ENCODE assay signal across 30 mouse cellular contexts in the genomic region with DNA sequence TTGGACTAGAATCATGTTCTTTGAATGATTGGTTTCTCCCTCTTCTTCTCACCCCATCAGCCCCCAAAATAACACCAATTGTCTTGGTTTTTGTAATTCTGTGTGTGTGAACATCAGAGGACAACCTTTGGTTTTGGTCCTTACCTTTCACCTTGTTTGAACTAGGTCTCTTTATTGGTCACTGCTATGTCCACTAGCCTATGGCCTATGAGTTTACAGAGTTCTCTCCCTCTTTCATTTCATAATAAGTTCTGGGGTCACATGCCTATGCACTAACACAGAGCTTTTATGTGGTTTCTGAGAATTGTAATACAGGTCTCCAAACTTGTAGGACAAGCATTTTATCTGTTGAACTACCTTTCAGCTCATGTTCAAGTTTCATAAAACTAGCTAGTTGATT.
"Had no signal": no experiment of that assay in that cellular context is flagged by ENCODE, and none has a peak within 500 bp of the region (broad histone marks: within the 10 kb centered on the region; RNA-seq: fewer than 3 reads in every experiment).

No protein-coding gene starts in this region.

- H3K27me3 ChIP-seq: limb, embryonic 12.5 days; limb, embryonic 13.5 days; limb, embryonic 15.5 days; liver, embryonic 13.5 days; liver, embryonic 15.5 days; lung, embryonic 15.5 days; megakaryocyte, embryonic 14.5 days; midbrain, embryonic 12.5 days; midbrain, embryonic 13.5 days; midbrain, embryonic 15.5 days; neural tube, embryonic 12.5 days; neural tube, embryonic 13.5 days had no signal

- H3K4me2 ChIP-seq: limb, embryonic 12.5 days; limb, embryonic 13.5 days; limb, embryonic 15.5 days; liver, embryonic 13.5 days; liver, embryonic 15.5 days; lung, embryonic 14.5 days; lung, embryonic 15.5 days; midbrain, embryonic 12.5 days; midbrain, embryonic 13.5 days; midbrain, embryonic 15.5 days; neural tube, embryonic 12.5 days; neural tube, embryonic 13.5 days had no signal

- H3K4me1 ChIP-seq: limb, embryonic 10.5 days; limb, embryonic 12.5 days; limb, embryonic 13.5 days; limb, embryonic 15.5 days; liver, embryonic 13.5 days; liver, embryonic 15.5 days; lung, embryonic 15.5 days; megakaryocyte, embryonic 14.5 days; midbrain, embryonic 10.5 days; midbrain, embryonic 12.5 days; midbrain, embryonic 13.5 days; midbrain, embryonic 15.5 days; neural tube, embryonic 12.5 days; neural tube, embryonic 13.5 days had no signal

- H3K4me3 ChIP-seq: left cerebral cortex, adult 2 months; limb, embryonic 10.5 days; limb, embryonic 12.5 days; limb, embryonic 13.5 days; limb, embryonic 15.5 days; liver, embryonic 13.5 days; liver, embryonic 15.5 days; lung, embryonic 15.5 days; megakaryocyte, embryonic 14.5 days; midbrain, embryonic 10.5 days; midbrain, embryonic 12.5 days; midbrain, embryonic 13.5 days; midbrain, embryonic 15.5 days; myocyte; neural tube, embryonic 12.5 days; neural tube, embryonic 13.5 days had no signal

- H3K36me3 ChIP-seq: limb, embryonic 13.5 days; limb, embryonic 15.5 days; midbrain, embryonic 15.5 days; neural tube, embryonic 12.5 days; neural tube, embryonic 13.5 days had no signal

- H3K9ac ChIP-seq: limb, embryonic 12.5 days; limb, embryonic 13.5 days; limb, embryonic 15.5 days; liver, embryonic 13.5 days; liver, embryonic 14.5 days; liver, embryonic 15.5 days; lung, embryonic 14.5 days; lung, embryonic 15.5 days; midbrain, embryonic 12.5 days; midbrain, embryonic 13.5 days; midbrain, embryonic 15.5 days; neural tube, embryonic 12.5 days; neural tube, embryonic 13.5 days had no signal

- DNase-seq: layer of hippocampus, postnatal 36 days; left cerebral cortex, postnatal 4 days; liver, embryonic 13.5 days; lung, adult 18-20 months; lung, adult 2 months; lung, embryonic 14.5 days; lung, postnatal 10 days; lung, postnatal 14 days; lung, postnatal 36 days; lung, postnatal 4 days; midbrain, embryonic 14.5 days had no signal

- H3K9me3 ChIP-seq: limb, embryonic 10.5 days; limb, embryonic 12.5 days; limb, embryonic 13.5 days; limb, embryonic 15.5 days; liver, embryonic 13.5 days; liver, embryonic 15.5 days; lung, embryonic 15.5 days; megakaryocyte, embryonic 14.5 days; midbrain, embryonic 10.5 days; midbrain, embryonic 12.5 days; midbrain, embryonic 13.5 days; midbrain, embryonic 15.5 days; neural tube, embryonic 12.5 days; neural tube, embryonic 13.5 days had no signal

- ATAC-seq: lung, postnatal 0 days; midbrain, embryonic 13.5 days; midbrain, embryonic 15.5 days; midbrain, embryonic 16.5 days had no signal

- H3K27ac ChIP-seq: left cerebral cortex, adult 2 months; limb, embryonic 10.5 days; limb, embryonic 12.5 days; limb, embryonic 13.5 days; limb, embryonic 15.5 days; liver, embryonic 13.5 days; liver, embryonic 14.5 days; liver, embryonic 15.5 days; lung, embryonic 15.5 days; macrophage; midbrain, embryonic 10.5 days; midbrain, embryonic 12.5 days; midbrain, embryonic 13.5 days; midbrain, embryonic 15.5 days; neural tube, embryonic 12.5 days; neural tube, embryonic 13.5 days had no signal
